Mouse (Mus musculus) lung, postnatal 0 days (tissue): ENCODE measurements around the gene Cerk.

Source experiments
- CTCF ChIP-seq: IDR thresholded peaks from 2 replicates; pipeline ENCODE4 v1.5.1; 2016; ENCODE audit warnings: antibody characterized with exemption, mild to moderate bottlenecking
- EP300 ChIP-seq: IDR thresholded peaks from 2 replicates; pipeline ENCODE4 v1.6.1; 2016; ENCODE audit warnings: antibody characterized with exemption, mild to moderate bottlenecking, control low read depth

GRCm38 (mm10) chr15:86176771-86177702, 8.9 kb downstream of the Cerk start:
- TF ChIP-seq CTCF (no peak), EP300 (no peak)
